Mouse (Mus musculus) induced T-regulatory cell, adult 2 months (primary cell): ENCODE measurements around the gene Arl16.
"Not testable (repeated sequence)": the region's sequence is repeated elsewhere in the genome, so short reads cannot be mapped to it uniquely, and the experiment has no call there.

Experiments
- DNase-seq: peaks from one replicate; pipeline ENCODE4 v3.0.0-alpha.2; 2012; ENCODE audit warnings: low read depth

Arl16 gene

GRCm38 (mm10) chr11:120467051-120467735, at the start of gene Arl16:
Gene Arl16, minus strand, starts transcription at chr11:120467607.
- DNase-seq, result peak; percentile 98

- no peak for DNase-seq
Observed at GRCm38 (mm10) chr11:120517147-120517546, 49.7 kb upstream of the Arl16 start.

GRCm38 (mm10) chr11:120515611-120516010, 48.2 kb upstream of the Arl16 start:
- DNase-seq, result peak; percentile 86

GRCm38 (mm10) chr11:120514262-120514661, 46.9 kb upstream of the Arl16 start:
- not testable (repeated sequence) for DNase-seq

GRCm38 (mm10) chr11:120512790-120513453, 45.5 kb upstream of the Arl16 start:
- DNase-seq, result no peak

GRCm38 (mm10) chr11:120510375-120511030, 43.1 kb upstream of the Arl16 start:
- peak; percentile 65 for DNase-seq

GRCm38 (mm10) chr11:120509940-120510339, 42.5 kb upstream of the Arl16 start:
- DNase-seq, result no peak

- DNase-seq, result no peak
Observed at GRCm38 (mm10) chr11:120508290-120508870, 41.0 kb upstream of the Arl16 start.

GRCm38 (mm10) chr11:120507611-120508289, 40.3 kb upstream of the Arl16 start:
- DNase-seq, result no peak

GRCm38 (mm10) chr11:120506899-120507298, 39.5 kb upstream of the Arl16 start:
- DNase-seq, result peak; percentile 46

GRCm38 (mm10) chr11:120505661-120506060, 38.3 kb upstream of the Arl16 start:
- DNase-seq, result no peak

GRCm38 (mm10) chr11:120501701-120502100, 34.3 kb upstream of the Arl16 start:
- DNase-seq, result no peak

GRCm38 (mm10) chr11:120501018-120501417, 33.6 kb upstream of the Arl16 start:
- no peak for DNase-seq

- no peak for DNase-seq
Observed at GRCm38 (mm10) chr11:120500357-120500756, 33.0 kb upstream of the Arl16 start.

GRCm38 (mm10) chr11:120499894-120500293, 32.5 kb upstream of the Arl16 start:
- DNase-seq, result no peak

- no peak for DNase-seq
Observed at GRCm38 (mm10) chr11:120498891-120499290, 31.5 kb upstream of the Arl16 start.

- no peak for DNase-seq
Observed at GRCm38 (mm10) chr11:120498226-120498625, 30.8 kb upstream of the Arl16 start.

- no peak for DNase-seq
Observed at GRCm38 (mm10) chr11:120497436-120497835, 30.0 kb upstream of the Arl16 start.

GRCm38 (mm10) chr11:120493911-120494310, 26.5 kb upstream of the Arl16 start:
- DNase-seq, result no peak

GRCm38 (mm10) chr11:120493351-120493750, 25.9 kb upstream of the Arl16 start:
- DNase-seq, result no peak

GRCm38 (mm10) chr11:120492878-120493203, 25.4 kb upstream of the Arl16 start:
- DNase-seq, result no peak
